Mouse (Mus musculus) CH12.LX (cell line): Measurements from ENCODE around the gene Gm49673.
"Not testable (repeated sequence)": the region's sequence is repeated elsewhere in the genome, so short reads cannot be mapped to it uniquely, and the experiment has no call there.

ENCODE experiments used
- CHD2 ChIP-seq: IDR thresholded peaks from 2 replicates; pipeline ENCODE4 v1.6.1; 2011; ENCODE audit warnings: low read length, improper control_type of control experiment
- CTCF ChIP-seq, 2 experiments: IDR thresholded peaks in 1 of 2; conservative IDR thresholded peaks in 1 of 2; 2 replicates each; pipeline ENCODE4 v1.5.1; 2011 to 2012; ENCODE audit warnings: low read depth in 2 of 2, low read length in 2 of 2, improper control_type of control experiment in 1 of 2, inconsistent platforms in 1 of 2, mild to moderate bottlenecking in 1 of 2, moderate library complexity in 1 of 2
- EP300 ChIP-seq: IDR thresholded peaks from 2 replicates; pipeline ENCODE4 v1.6.1; 2011; ENCODE audit warnings: low read length, improper control_type of control experiment
- MAFK ChIP-seq: IDR thresholded peaks from 2 replicates; pipeline ENCODE4 v1.6.1; 2011; ENCODE audit warnings: low read length, improper control_type of control experiment; ENCODE audit not compliant: insufficient replicate concordance
- PAX5 ChIP-seq: IDR thresholded peaks from 2 replicates; pipeline ENCODE4 v1.6.1; 2012; ENCODE audit warnings: low read length, inconsistent platforms, mixed read lengths
- SMC3 ChIP-seq: IDR thresholded peaks from 2 replicates; pipeline ENCODE4 v1.6.1; 2011; ENCODE audit warnings: low read depth, low read length, improper control_type of control experiment
- TCF12 ChIP-seq: IDR thresholded peaks from 2 replicates; pipeline ENCODE4 v1.6.1; 2014; ENCODE audit warnings: low read depth, mild to moderate bottlenecking, inconsistent platforms, low read length, improper control_type of control experiment
- UBTF ChIP-seq: IDR thresholded peaks from 2 replicates; pipeline ENCODE4 v1.6.1; 2012; ENCODE audit warnings: low read depth, mild to moderate bottlenecking, inconsistent platforms, low read length, improper control_type of control experiment, moderate library complexity
- USF2 ChIP-seq: conservative IDR thresholded peaks from 2 replicates; pipeline ENCODE4 v1.6.1; 2011; ENCODE audit warnings: low read depth, low read length, improper control_type of control experiment
- ZKSCAN1 ChIP-seq: IDR thresholded peaks from 2 replicates; pipeline ENCODE4 v1.6.1; 2012; ENCODE audit warnings: low read depth, inconsistent platforms, low read length, improper control_type of control experiment, borderline replicate concordance

DNA sequence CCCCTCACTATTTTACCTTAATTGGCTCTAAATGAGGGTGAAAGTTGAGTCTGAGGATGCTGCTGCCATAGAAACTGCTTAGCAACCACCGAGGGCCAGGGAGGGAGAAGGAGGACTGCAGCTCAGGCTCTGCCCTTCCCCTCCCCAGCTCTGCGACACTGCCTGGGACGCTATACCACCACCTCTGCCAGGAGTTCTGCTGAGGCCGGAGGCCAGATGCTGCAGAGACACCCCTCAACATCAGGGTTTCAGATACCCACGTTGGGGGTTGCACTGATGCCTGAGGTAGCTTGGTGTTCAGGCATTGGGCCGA is 46.3 kb downstream of the Gm49673 start:
- not testable (repeated sequence) for TF ChIP-seq UBTF; CTCF (conservative IDR thresholded peaks at IDR 0.05 in 1 of 2, IDR thresholded peaks at IDR 0.05 in 1 of 2; ENCODE audit: low read depth in 2 of 2, low read length in 2 of 2); MAFK; CHD2; TCF12; ZKSCAN1; USF2; EP300; PAX5; SMC3
